Mouse (Mus musculus) left cerebral cortex, postnatal 4 days (tissue): ENCODE measurements around the gene Gm19965. TPM values are rescaled to one million over a fixed set of nuclear protein-coding genes. Genes with fewer than 3 reads are reported as not detected.

Experiments
- DNase-seq: peaks from one replicate; pipeline ENCODE4 v3.0.0-alpha.2; 2022
- intact Hi-C: fragments of 180-260 bp; cut with DNase I; formaldehyde crosslinking; loops from one replicate; pipeline ENCODE4 v1.15.1; 2025
- total RNA-seq, 2 experiments: library from RNA; stranded (reverse); gene quantifications; 2 replicates each; pipeline ENCODE4 v1.2.3; 2021

The Gm19965 gene
- not detected for total RNA-seq

DNA sequence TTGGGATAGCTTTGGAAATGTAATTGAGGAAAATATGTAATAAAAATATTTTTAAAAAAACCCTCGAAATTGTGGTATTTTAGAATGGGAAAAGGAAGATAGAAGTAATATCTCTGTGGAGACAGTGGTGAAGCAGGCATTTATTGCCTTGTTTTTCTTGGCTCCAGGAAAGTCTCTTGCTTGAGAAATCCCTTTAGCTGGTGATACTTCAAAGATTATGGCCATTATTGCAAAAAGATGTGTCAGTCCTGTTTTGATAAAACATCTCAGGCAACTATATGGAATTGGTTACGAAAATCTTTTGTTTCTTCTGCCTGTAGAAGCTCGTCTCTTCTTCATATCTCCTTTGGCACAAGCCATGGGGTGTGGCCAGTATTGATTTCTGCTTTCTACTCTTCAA lies at the start of gene Gm19965:
Gene Gm19965 (plus strand): TSS at position 301 of the 400 bp plus-strand sequence.
- DNase-seq = no peak
- intact Hi-C loops = no loop called here

DNA sequence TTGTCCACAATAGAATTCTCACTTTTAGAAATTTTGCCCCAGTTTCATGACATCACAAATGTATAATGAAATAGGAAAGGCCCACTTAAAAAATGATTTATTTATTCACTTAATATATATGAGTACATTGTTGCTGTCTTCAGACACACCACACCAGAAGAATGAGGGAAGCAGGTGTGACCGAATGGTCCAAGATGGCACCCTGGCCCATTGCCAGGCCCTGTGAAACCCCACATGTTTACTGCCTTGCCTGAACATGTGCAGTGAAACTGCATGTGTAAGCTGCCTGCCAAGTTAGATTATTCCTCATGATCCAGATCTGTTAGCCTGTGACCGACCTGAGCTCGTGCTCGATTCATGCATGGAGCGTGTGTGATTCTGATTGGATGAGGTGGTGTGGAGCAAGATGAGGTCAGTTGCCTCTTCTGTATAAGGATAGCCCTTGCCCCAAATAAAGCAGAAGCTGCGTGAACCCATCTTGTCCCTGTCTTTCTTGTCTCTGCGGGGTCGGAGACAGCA lies 20.3 kb upstream of the Gm19965 start:
- intact Hi-C loops = no loop called here
- DNase-seq = peak; percentile 69
